7 mouse cellular contexts compared by ENCODE assay signal in the genomic region with DNA sequence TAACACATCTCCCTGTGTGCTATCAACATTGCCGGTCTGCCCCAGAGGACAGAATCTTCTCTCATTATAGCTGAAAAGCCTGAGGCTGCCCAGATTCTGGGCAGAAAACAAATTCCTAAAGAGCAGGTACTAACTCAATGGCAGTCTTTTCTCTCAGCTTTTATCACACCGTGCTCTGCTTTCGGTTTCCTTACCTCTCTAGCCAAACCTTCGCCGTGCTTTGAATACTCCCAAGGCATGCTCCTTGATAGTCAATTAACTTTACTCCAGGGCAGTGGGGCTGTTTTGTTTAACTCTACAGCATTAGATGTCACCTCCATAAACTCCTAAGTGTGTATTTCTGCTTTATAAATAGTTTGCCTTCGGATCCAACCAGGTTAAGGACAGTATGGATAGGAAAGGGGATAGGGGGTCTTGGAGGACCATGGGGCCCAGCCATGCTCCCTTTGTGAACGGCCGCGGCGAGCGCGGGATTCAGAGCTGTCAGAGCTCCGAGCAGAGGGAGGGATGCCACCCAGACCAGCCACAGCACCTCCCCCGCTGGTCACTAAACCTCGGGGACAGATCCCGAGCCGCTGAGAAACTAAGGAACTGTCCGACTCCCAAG. TPM values are rescaled to one million over a fixed set of nuclear protein-coding genes. Genes with fewer than 3 reads are reported as not detected.
A peak's percentile ranks its signal among the peaks of the same experiment; 100 is the strongest.
DNase-seq lines count a peak whose midpoint lies in the region; ATAC-seq and TF ChIP-seq lines count a peak whose summit lies in the region.

No protein-coding gene starts in this region.

- TF ChIP-seq CTCF in spleen, adult 2 months (IDR thresholded peaks at IDR 0.05; ENCODE audit: extremely low read depth, insufficient read depth, insufficient read length, insufficient replicate concordance) = no peak
- no peak for TF ChIP-seq CTCF in midbrain, postnatal 0 days (IDR thresholded peaks at IDR 0.05)

- peak overlapping the region; percentile 96 for H3K4me3 ChIP-seq in spleen, adult 2 months (ENCODE audit: extremely low read depth, insufficient read depth, insufficient read length)
- H3K4me3 ChIP-seq in embryonic facial prominence, embryonic 11.5 days (ENCODE audit: low read depth, low read length) = peak overlapping the region; percentile 98
- H3K4me3 ChIP-seq in intestine, embryonic 15.5 days (replicated peaks) = peak overlapping the region; percentile 98
- peak overlapping the region; percentile 97 for H3K4me3 ChIP-seq in midbrain, postnatal 0 days (ENCODE audit: low read depth, low read length)

- H3K9ac ChIP-seq in embryonic facial prominence, embryonic 11.5 days (replicated peaks; ENCODE audit: low read length) = peak overlapping the region; percentile 100
- peak overlapping the region; percentile 100 for H3K9ac ChIP-seq in intestine, embryonic 15.5 days
- H3K9ac ChIP-seq in midbrain, postnatal 0 days (replicated peaks; ENCODE audit: low read length, poor library complexity, severe bottlenecking) = peak overlapping the region; percentile 100

- TF ChIP-seq POLR2A in spleen, adult 2 months (IDR thresholded peaks at IDR 0.05; ENCODE audit: low read depth, low read length) = no peak

- H3K27ac ChIP-seq in spleen, adult 2 months (ENCODE audit: insufficient read depth, low read length) = peak overlapping the region; percentile 98
- H3K27ac ChIP-seq in embryonic facial prominence, embryonic 11.5 days (replicated peaks; ENCODE audit: low read depth, low read length) = peak overlapping the region; percentile 94
- H3K27ac ChIP-seq in intestine, embryonic 15.5 days = peak overlapping the region; percentile 98
- H3K27ac ChIP-seq in midbrain, postnatal 0 days (ENCODE audit: low read depth, low read length) = peak overlapping the region; percentile 100

- H3K9me3 ChIP-seq in embryonic facial prominence, embryonic 11.5 days (replicated peaks; ENCODE audit: control insufficient read depth, low read length) = no peaks in the 10 kb centered on the region
- no peaks in the 10 kb centered on the region for H3K9me3 ChIP-seq in intestine, embryonic 15.5 days
- H3K9me3 ChIP-seq in midbrain, postnatal 0 days (ENCODE audit: low read length) = no peaks in the 10 kb centered on the region

- peaks cover 17% of the 10 kb centered on the region for H3K36me3 ChIP-seq in spleen, adult 2 months (ENCODE audit: control insufficient read depth, insufficient read depth, low read length)
- H3K36me3 ChIP-seq in embryonic facial prominence, embryonic 11.5 days (replicated peaks; ENCODE audit: control insufficient read depth, insufficient read depth, low read depth, low read length) = peaks cover 5% of the 10 kb centered on the region
- H3K36me3 ChIP-seq in intestine, embryonic 15.5 days = peaks cover 5% of the 10 kb centered on the region
- H3K36me3 ChIP-seq in midbrain, postnatal 0 days (ENCODE audit: insufficient read depth, low read length) = peaks cover 20% of the 10 kb centered on the region

- peak; percentile 74 for ATAC-seq in embryonic facial prominence, embryonic 11.5 days (replicated peaks; ENCODE audit: insufficient number of reproducible peaks, low FRiP score, low TSS enrichment, low read depth)
- peak; percentile 24 for ATAC-seq in intestine, embryonic 15.5 days
- peak; percentile 62 for ATAC-seq in midbrain, postnatal 0 days (ENCODE audit: low FRiP score)
- ATAC-seq in monocyte, adult 5-6 weeks (replicated peaks; ENCODE audit: insufficient number of reproducible peaks, low FRiP score, low TSS enrichment, poor library complexity, severe bottlenecking) = no peak

- peak in 1 of 2 experiments; percentile 34 for DNase-seq in spleen, adult 2 months (ENCODE audit: low read depth in 1 of 2, low spot score in 2 of 2)
- no peak for DNase-seq in spleen, postnatal 14 days (ENCODE audit: low spot score in 2 of 2)
- peak; percentile 62 for DNase-seq in embryonic facial prominence, embryonic 11.5 days (ENCODE audit: low spot score)
- no peak for DNase-seq in midbrain, postnatal 0 days (ENCODE audit: low spot score)
- DNase-seq in adrenal gland, postnatal 4 days (ENCODE audit: low spot score in 2 of 2) = no peak

- H3K4me1 ChIP-seq in spleen, adult 2 months (ENCODE audit: control insufficient read depth, insufficient read depth, insufficient read length) = peaks cover 5% of the 10 kb centered on the region; the same call in 1 of the 2 replicates
- H3K4me1 ChIP-seq in embryonic facial prominence, embryonic 11.5 days (ENCODE audit: control insufficient read depth, insufficient read depth, low read length) = no peaks in the 10 kb centered on the region
- H3K4me1 ChIP-seq in intestine, embryonic 15.5 days (replicated peaks) = peaks cover 6% of the 10 kb centered on the region
- H3K4me1 ChIP-seq in midbrain, postnatal 0 days (ENCODE audit: insufficient read depth, low read length) = no peaks in the 10 kb centered on the region

- WGBS in spleen, adult 2 months = under 1% methylated on average over 18 of the region's 18 CpGs
- WGBS in embryonic facial prominence, embryonic 11.5 days = under 1% methylated on average over 18 of the region's 18 CpGs
- WGBS in intestine, embryonic 15.5 days = 1% methylated on average over 18 of the region's 18 CpGs
- WGBS in midbrain, postnatal 0 days = under 1% methylated on average over 18 of the region's 18 CpGs

- H3K4me2 ChIP-seq in embryonic facial prominence, embryonic 11.5 days (ENCODE audit: low read depth, low read length) = peak overlapping the region; percentile 74
- H3K4me2 ChIP-seq in intestine, embryonic 15.5 days (replicated peaks) = peak overlapping the region; percentile 75
- peak overlapping the region; percentile 85 for H3K4me2 ChIP-seq in midbrain, postnatal 0 days (ENCODE audit: low read depth, low read length, poor library complexity, severe bottlenecking)

- no peaks in the 10 kb centered on the region for H3K27me3 ChIP-seq in spleen, adult 2 months (ENCODE audit: control insufficient read depth, insufficient read depth, low read length)
- H3K27me3 ChIP-seq in embryonic facial prominence, embryonic 11.5 days (ENCODE audit: control insufficient read depth, insufficient read depth, low read length) = no peaks in the 10 kb centered on the region
- H3K27me3 ChIP-seq in intestine, embryonic 15.5 days (replicated peaks) = no peaks in the 10 kb centered on the region
- H3K27me3 ChIP-seq in midbrain, postnatal 0 days (ENCODE audit: insufficient read depth, low read length) = no peaks in the 10 kb centered on the region

RNA-seq across cellular contexts. Expression of gene Srsf6, which starts 0.7 kb away (rescaled TPM):
- polyA plus RNA-seq in spleen, adult 2 months (2012; rRNA removed) = 101 and 113 TPM in 2 replicates
- 301 and 327 TPM in 2 replicates for polyA plus RNA-seq in embryonic facial prominence, embryonic 11.5 days (2014; fragmentation: Nextera tagmentation; extraction: Ambion mirVana)
- 184 and 196 TPM in 2 replicates for polyA plus RNA-seq in intestine, embryonic 15.5 days (2015; fragmentation: Nextera tagmentation; extraction: Ambion mirVana)
- total RNA-seq in midbrain, postnatal 0 days (2014; rRNA removed) = 101 and 138 TPM in 2 replicates
- polyA plus RNA-seq in midbrain, postnatal 0 days (2015; fragmentation: Nextera tagmentation; extraction: Ambion mirVana) = 134 and 135 TPM in 2 replicates
- 100 to 1,000 TPM; 244 to 280 TPM for total RNA-seq in adrenal gland, postnatal 4 days (2021)
- 153 to 219 TPM (median 160 TPM) in 3 replicates for total RNA-seq in monocyte, adult 5-6 weeks (2017)

RNA-seq across cellular contexts. Expression of gene L3mbtl1, which starts 12.7 kb away (rescaled TPM):
- 0.05 and 0.19 TPM in 2 replicates for polyA plus RNA-seq in spleen, adult 2 months (2012; rRNA removed)
- polyA plus RNA-seq in embryonic facial prominence, embryonic 11.5 days (2014; fragmentation: Nextera tagmentation; extraction: Ambion mirVana) = 0.06 and 0.15 TPM in 2 replicates
- polyA plus RNA-seq in intestine, embryonic 15.5 days (2015; fragmentation: Nextera tagmentation; extraction: Ambion mirVana) = 0.11 and 0.18 TPM in 2 replicates
- 16.9 and 21.1 TPM in 2 replicates for total RNA-seq in midbrain, postnatal 0 days (2014; rRNA removed)
- 10.2 and 11.9 TPM in 2 replicates for polyA plus RNA-seq in midbrain, postnatal 0 days (2015; fragmentation: Nextera tagmentation; extraction: Ambion mirVana)
- 1 to 10 TPM in 1 of 2 experiments, under 1 TPM in 1; 0.53 to 1.0 TPM for total RNA-seq in adrenal gland, postnatal 4 days (2021)
- 0.32 TPM in 1 of 3 replicates, not detected in the others for total RNA-seq in monocyte, adult 5-6 weeks (2017)

RNA-seq across cellular contexts. Expression of gene Sgk2, which starts 56.5 kb away (rescaled TPM):
- polyA plus RNA-seq in spleen, adult 2 months (2012; rRNA removed) = 0.02 and 0.05 TPM in 2 replicates
- not detected in 2 replicates for polyA plus RNA-seq in embryonic facial prominence, embryonic 11.5 days (2014; fragmentation: Nextera tagmentation; extraction: Ambion mirVana)
- 0.85 and 1.2 TPM in 2 replicates for polyA plus RNA-seq in intestine, embryonic 15.5 days (2015; fragmentation: Nextera tagmentation; extraction: Ambion mirVana)
- 0.14 TPM in 1 of 2 replicates, not detected in the other for total RNA-seq in midbrain, postnatal 0 days (2014; rRNA removed)
- not detected in 2 replicates for polyA plus RNA-seq in midbrain, postnatal 0 days (2015; fragmentation: Nextera tagmentation; extraction: Ambion mirVana)
- 1 to 10 TPM; 1.9 to 3.6 TPM for total RNA-seq in adrenal gland, postnatal 4 days (2021)
- not detected in 3 replicates for total RNA-seq in monocyte, adult 5-6 weeks (2017)
